Mouse (Mus musculus): ENCODE measurements at regions not wholly inside any gene's neighbourhood (a gene's known extent, or its start where the extent isn't known, plus 50 kb on each side); places are given as distances from the start of the nearest gene placed in this dataset.

- no peak overlapping the region for H3K4me3 ChIP-seq (ENCODE audit: extremely low read depth, insufficient read depth, insufficient read length)
- peaks cover 6% of the 10 kb centered on the region; the same call in 1 of the 2 replicates for H3K4me1 ChIP-seq (ENCODE audit: control insufficient read depth, insufficient read depth, insufficient read length)
- H3K36me3 ChIP-seq (ENCODE audit: control insufficient read depth, insufficient read depth, low read length): no peaks in the 10 kb centered on the region
- no peak overlapping the region for H3K27ac ChIP-seq (ENCODE audit: insufficient read depth, low read length)
- no peaks in the 10 kb centered on the region for H3K27me3 ChIP-seq (ENCODE audit: control insufficient read depth, insufficient read depth, low read length)
- no peak for TF ChIP-seq CTCF (IDR thresholded peaks at IDR 0.05; ENCODE audit: extremely low read depth, insufficient read depth, insufficient read length, insufficient replicate concordance)
- TF ChIP-seq POLR2A (IDR thresholded peaks at IDR 0.05; ENCODE audit: low read depth, low read length): no peak
- DNase-seq (ENCODE audit: low read depth in 1 of 2, low spot score in 2 of 2): no peak
- WGBS: 88% methylated on average over 12 of the region's 12 CpGs
Observed at GRCm38 (mm10) chr12:77143105-77143504, 94.8 kb upstream of the Fut8 start.

GRCm38 (mm10) chr12:77142224-77142623 lies 95.7 kb upstream of the Fut8 start:
- Histone ChIP-seq H3K27me3 (ENCODE audit: control insufficient read depth, insufficient read depth, low read length) (no peaks in the 10 kb centered on the region), H3K4me3 (ENCODE audit: extremely low read depth, insufficient read depth, insufficient read length) (no peak overlapping the region), H3K36me3 (ENCODE audit: control insufficient read depth, insufficient read depth, low read length) (no peaks in the 10 kb centered on the region), H3K27ac (ENCODE audit: insufficient read depth, low read length) (no peak overlapping the region), H3K4me1 (ENCODE audit: control insufficient read depth, insufficient read depth, insufficient read length) (peaks cover 6% of the 10 kb centered on the region; the same call in 1 of the 2 replicates)
- WGBS: 74% methylated on average over 4 of the region's 4 CpGs
- TF ChIP-seq CTCF (IDR thresholded peaks at IDR 0.05; ENCODE audit: extremely low read depth, insufficient read depth, insufficient read length, insufficient replicate concordance): no peak
- TF ChIP-seq POLR2A (IDR thresholded peaks at IDR 0.05; ENCODE audit: low read depth, low read length): no peak
- no peak for DNase-seq (ENCODE audit: low read depth in 1 of 2, low spot score in 2 of 2)

GRCm38 (mm10) chr12:77141260-77142201 lies 96.4 kb upstream of the Fut8 start:
- H3K4me3 ChIP-seq (ENCODE audit: extremely low read depth, insufficient read depth, insufficient read length): no peak overlapping the region
- H3K27ac ChIP-seq (ENCODE audit: insufficient read depth, low read length): no peak overlapping the region
- no peaks in the 10 kb centered on the region for H3K36me3 ChIP-seq (ENCODE audit: control insufficient read depth, insufficient read depth, low read length)
- DNase-seq (ENCODE audit: low read depth in 1 of 2, low spot score in 2 of 2): no peak
- no peaks in the 10 kb centered on the region for H3K27me3 ChIP-seq (ENCODE audit: control insufficient read depth, insufficient read depth, low read length)
- H3K4me1 ChIP-seq (ENCODE audit: control insufficient read depth, insufficient read depth, insufficient read length): peaks cover 6% of the 10 kb centered on the region; the same call in 1 of the 2 replicates
- TF ChIP-seq POLR2A (IDR thresholded peaks at IDR 0.05; ENCODE audit: low read depth, low read length) (no peak), CTCF (IDR thresholded peaks at IDR 0.05; ENCODE audit: extremely low read depth, insufficient read depth, insufficient read length, insufficient replicate concordance) (no peak)
- WGBS: 60% methylated on average over 8 of the region's 8 CpGs

GRCm38 (mm10) chr12:77140656-77141055 lies 97.3 kb upstream of the Fut8 start:
- no peak overlapping the region for H3K4me3 ChIP-seq (ENCODE audit: extremely low read depth, insufficient read depth, insufficient read length)

GRCm38 (mm10) chr12:77140141-77140540 lies 97.8 kb upstream of the Fut8 start:
- TF ChIP-seq POLR2A (IDR thresholded peaks at IDR 0.05; ENCODE audit: low read depth, low read length) (no peak), CTCF (IDR thresholded peaks at IDR 0.05; ENCODE audit: extremely low read depth, insufficient read depth, insufficient read length, insufficient replicate concordance) (no peak)
- H3K27me3 ChIP-seq (ENCODE audit: control insufficient read depth, insufficient read depth, low read length): no peaks in the 10 kb centered on the region
- no peaks in the 10 kb centered on the region for H3K36me3 ChIP-seq (ENCODE audit: control insufficient read depth, insufficient read depth, low read length)
- WGBS: 88% methylated on average over 5 of the region's 5 CpGs
- H3K27ac ChIP-seq (ENCODE audit: insufficient read depth, low read length): no peak overlapping the region
- no peak for DNase-seq (ENCODE audit: low read depth in 1 of 2, low spot score in 2 of 2)
- peaks cover 6% of the 10 kb centered on the region; the same call in 1 of the 2 replicates for H3K4me1 ChIP-seq (ENCODE audit: control insufficient read depth, insufficient read depth, insufficient read length)
- no peak overlapping the region for H3K4me3 ChIP-seq (ENCODE audit: extremely low read depth, insufficient read depth, insufficient read length)

More at GRCm38 (mm10) chr12:77140656-77141055, 97.3 kb upstream of the Fut8 start:
- H3K27me3 ChIP-seq (ENCODE audit: control insufficient read depth, insufficient read depth, low read length): no peaks in the 10 kb centered on the region
- no peaks in the 10 kb centered on the region for H3K36me3 ChIP-seq (ENCODE audit: control insufficient read depth, insufficient read depth, low read length)
- peaks cover 6% of the 10 kb centered on the region; the same call in 1 of the 2 replicates for H3K4me1 ChIP-seq (ENCODE audit: control insufficient read depth, insufficient read depth, insufficient read length)
- TF ChIP-seq CTCF (IDR thresholded peaks at IDR 0.05; ENCODE audit: extremely low read depth, insufficient read depth, insufficient read length, insufficient replicate concordance) (no peak), POLR2A (IDR thresholded peaks at IDR 0.05; ENCODE audit: low read depth, low read length) (no peak)
- WGBS: 57% methylated on average over 6 of the region's 6 CpGs
- DNase-seq (ENCODE audit: low read depth in 1 of 2, low spot score in 2 of 2): no peak
- H3K27ac ChIP-seq (ENCODE audit: insufficient read depth, low read length): no peak overlapping the region

GRCm38 (mm10) chr12:77139718-77140117 lies 98.2 kb upstream of the Fut8 start:
- Histone ChIP-seq H3K36me3 (ENCODE audit: control insufficient read depth, insufficient read depth, low read length) (no peaks in the 10 kb centered on the region), H3K4me3 (ENCODE audit: extremely low read depth, insufficient read depth, insufficient read length) (no peak overlapping the region), H3K27ac (ENCODE audit: insufficient read depth, low read length) (no peak overlapping the region), H3K4me1 (ENCODE audit: control insufficient read depth, insufficient read depth, insufficient read length) (peaks cover 6% of the 10 kb centered on the region; the same call in 1 of the 2 replicates), H3K27me3 (ENCODE audit: control insufficient read depth, insufficient read depth, low read length) (no peaks in the 10 kb centered on the region)
- DNase-seq (ENCODE audit: low read depth in 1 of 2, low spot score in 2 of 2): no peak
- TF ChIP-seq CTCF (IDR thresholded peaks at IDR 0.05; ENCODE audit: extremely low read depth, insufficient read depth, insufficient read length, insufficient replicate concordance) (no peak), POLR2A (IDR thresholded peaks at IDR 0.05; ENCODE audit: low read depth, low read length) (no peak)
- WGBS: 78% methylated on average over 2 of the region's 2 CpGs
